Mouse (Mus musculus): ENCODE data around the gene Pdxp. TPM values are rescaled to one million over a fixed set of nuclear protein-coding genes. Genes with fewer than 3 reads are reported as not detected.
A peak's percentile ranks its signal among the peaks of the same experiment; 100 is the strongest.
"Not testable (repeated sequence)": the region's sequence is repeated elsewhere in the genome, so short reads cannot be mapped to it uniquely, and the experiment has no call there.

Pdxp gene
- total RNA-seq (2015; ENCODE audit: low replicate concordance) (2.7 and 9.4 TPM in 2 replicates), total RNA-seq (2017; ENCODE audit: low replicate concordance) (not detected in 2 replicates)

DNA sequence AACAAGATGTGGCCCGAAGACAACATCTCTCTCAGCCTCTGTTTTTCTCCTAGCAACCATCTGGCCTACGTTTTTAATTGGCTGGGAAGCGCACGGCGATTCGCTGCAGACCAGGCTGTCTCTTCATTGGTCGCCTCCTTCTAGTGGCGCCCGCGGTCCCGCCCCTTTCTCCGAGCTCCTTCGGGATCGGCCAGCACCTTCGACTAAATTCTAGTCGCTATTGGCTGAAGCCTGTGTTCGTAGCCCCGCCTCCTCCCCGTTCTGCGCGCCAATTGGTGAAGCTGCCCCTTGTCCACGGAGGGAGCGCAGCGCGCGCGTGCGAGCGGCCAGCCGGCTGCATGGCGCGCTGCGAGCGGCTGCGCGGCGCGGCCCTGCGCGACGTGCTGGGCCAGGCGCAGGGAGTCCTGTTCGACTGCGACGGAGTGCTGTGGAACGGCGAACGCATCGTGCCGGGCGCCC lies at the start of gene Pdxp:
TSS of gene Pdxp (plus strand) at position 288 of the 459 bp plus-strand sequence.
- ATAC-seq (replicated peaks; ENCODE audit: low FRiP score, poor library complexity, severe bottlenecking) = peak; percentile 85

DNA sequence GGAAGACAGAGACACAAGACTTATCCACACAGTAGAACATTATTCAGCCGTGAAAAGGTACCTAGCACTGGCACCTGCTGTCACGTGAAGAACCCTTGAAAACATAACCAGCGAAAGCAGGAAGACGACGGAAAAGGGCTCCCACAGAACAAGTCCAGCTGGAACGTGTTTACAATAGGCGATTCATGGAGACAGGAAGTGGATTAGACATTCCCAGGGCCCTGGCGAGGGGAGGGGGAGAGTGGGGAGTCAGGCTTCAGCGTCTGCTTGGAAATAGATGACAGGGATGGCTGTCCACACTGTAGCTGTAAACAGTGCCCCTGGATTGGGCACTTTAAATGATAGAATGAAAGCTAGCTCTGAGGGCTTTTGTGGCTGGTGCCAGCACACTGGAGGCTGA lies 45.3 kb upstream of the Pdxp start:
- no peak for ATAC-seq (replicated peaks; ENCODE audit: low FRiP score, poor library complexity, severe bottlenecking)

DNA sequence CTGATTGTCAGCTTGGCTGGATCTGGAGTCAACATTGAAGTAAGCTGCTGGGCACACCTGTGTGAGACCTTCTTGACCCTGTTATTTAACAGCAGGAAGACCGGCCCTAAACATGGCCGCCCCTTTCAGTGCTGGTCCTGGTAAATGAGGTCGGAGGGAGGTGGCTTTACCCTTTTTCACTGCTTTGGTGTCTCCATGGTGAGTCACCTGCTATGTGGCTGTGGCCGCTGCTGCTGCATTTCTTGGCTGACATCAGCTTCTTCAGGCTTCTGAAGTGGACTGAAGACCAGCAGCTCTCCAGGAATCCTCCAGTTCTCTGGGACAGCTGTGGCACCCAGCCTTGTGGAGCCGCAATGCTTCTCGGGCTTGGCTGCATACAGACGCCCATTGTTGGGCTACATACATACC lies 44.9 kb upstream of the Pdxp start:
- ATAC-seq (replicated peaks; ENCODE audit: low FRiP score, poor library complexity, severe bottlenecking) = no peak; the same call in 1 of the 2 replicates

- peak; percentile 65 for ATAC-seq (replicated peaks; ENCODE audit: low FRiP score, poor library complexity, severe bottlenecking)
Measured at GRCm38 (mm10) chr15:78869775-78870174, 43.9 kb upstream of the Pdxp start.

DNA sequence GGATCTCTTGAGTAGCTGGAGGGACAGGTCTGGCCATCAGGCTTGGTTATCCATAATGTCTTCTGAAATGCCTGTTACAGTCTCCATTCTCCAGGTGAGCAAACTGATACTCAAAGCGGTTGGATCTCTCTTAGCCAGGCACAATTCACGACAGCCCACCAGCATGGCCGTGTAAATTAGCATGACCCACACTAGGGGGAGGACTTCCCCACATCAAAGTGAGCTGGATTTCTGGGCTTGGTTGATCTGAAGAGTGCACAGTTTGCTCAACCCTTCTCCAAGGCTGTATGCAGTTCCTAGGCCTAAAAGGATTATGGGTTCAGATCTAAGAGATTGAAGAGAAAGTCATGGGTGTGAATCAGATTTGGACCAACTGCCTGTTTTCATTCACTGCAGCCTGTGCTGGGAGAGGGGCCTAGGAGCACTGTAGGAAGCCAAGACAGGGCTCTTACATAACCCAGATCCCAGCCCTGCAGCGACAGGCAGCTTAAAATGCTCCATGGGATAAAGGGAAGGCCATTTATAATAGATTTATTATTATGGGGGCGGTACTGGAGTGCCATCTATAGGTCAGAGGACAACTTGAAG lies 41.6 kb upstream of the Pdxp start:
- ATAC-seq (replicated peaks; ENCODE audit: low FRiP score, poor library complexity, severe bottlenecking) = no peak

- no peak for ATAC-seq (replicated peaks; ENCODE audit: low FRiP score, poor library complexity, severe bottlenecking)
Measured at GRCm38 (mm10) chr15:78873803-78874435, 39.8 kb upstream of the Pdxp start.

GRCm38 (mm10) chr15:78874989-78875388 lies 38.7 kb upstream of the Pdxp start:
- no peak for ATAC-seq (replicated peaks; ENCODE audit: low FRiP score, poor library complexity, severe bottlenecking)

DNA sequence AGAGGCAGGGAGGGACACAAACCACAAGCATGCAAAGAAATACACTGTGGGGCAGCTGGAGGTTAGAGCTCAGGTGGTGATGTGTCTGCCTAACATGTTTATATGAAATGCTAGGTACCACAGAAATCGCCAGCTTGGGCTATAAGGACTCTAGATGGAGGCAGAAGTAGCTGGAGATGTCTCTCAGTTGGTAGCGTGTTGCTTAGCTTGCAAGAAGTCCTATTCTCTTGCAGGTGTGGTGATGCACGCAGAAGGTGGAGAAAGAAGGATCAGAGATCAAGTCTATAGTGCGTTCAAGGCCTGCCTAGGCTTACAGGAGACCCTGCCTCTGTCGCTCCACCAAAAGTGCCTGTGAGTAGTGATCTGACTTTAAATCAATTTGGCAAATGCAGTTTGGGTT lies 38.2 kb upstream of the Pdxp start:
- no peak for ATAC-seq (replicated peaks; ENCODE audit: low FRiP score, poor library complexity, severe bottlenecking)

GRCm38 (mm10) chr15:78876258-78876696 lies 37.4 kb upstream of the Pdxp start:
- ATAC-seq (replicated peaks; ENCODE audit: low FRiP score, poor library complexity, severe bottlenecking) = peak; percentile 56

DNA sequence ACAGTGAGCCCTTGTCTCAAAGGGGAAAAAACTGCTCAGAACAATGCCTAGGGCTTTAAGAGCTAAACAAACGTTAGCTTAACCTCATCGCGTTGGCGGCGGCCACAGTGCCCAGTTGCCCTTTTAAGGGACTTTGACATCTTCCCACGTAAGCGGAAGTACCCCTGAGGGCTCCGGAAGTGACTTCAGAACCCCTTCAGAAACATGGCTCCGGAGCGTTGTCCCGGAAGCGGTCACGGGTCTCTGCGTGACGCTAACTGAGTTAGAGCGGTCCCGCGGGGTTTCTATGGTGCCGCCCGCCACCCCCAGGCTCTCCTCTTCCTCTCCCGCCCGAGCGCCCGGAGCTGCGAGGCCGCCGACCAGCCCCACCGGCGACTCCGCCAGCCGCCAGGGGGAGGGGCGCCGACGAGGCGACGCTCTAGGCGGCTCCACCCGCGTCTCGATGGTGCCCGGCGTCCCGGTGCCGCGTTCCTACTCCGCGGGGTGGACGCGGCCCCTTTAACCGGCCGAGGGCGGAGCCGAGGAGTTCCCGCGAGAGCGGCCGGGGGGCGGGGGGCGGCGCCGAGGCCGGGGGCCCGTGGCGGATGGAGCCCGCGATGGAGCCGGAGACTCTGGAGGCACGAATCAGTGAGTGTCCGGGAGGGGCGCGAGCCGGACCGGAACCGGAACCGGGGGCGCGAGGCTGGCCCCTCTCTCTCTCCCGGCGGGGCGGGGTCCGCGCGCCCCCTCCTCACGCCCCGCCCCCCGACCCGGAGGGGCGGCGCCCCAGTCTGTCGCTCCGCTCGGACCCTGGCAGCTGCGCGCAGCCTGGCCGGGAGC lies 36.5 kb upstream of the Pdxp start, which contains the start of gene Gga1:
TSS of gene Gga1 (plus strand) at position 200 of the 819 bp plus-strand sequence.
- ATAC-seq (replicated peaks; ENCODE audit: low FRiP score, poor library complexity, severe bottlenecking) = peak; percentile 81

DNA sequence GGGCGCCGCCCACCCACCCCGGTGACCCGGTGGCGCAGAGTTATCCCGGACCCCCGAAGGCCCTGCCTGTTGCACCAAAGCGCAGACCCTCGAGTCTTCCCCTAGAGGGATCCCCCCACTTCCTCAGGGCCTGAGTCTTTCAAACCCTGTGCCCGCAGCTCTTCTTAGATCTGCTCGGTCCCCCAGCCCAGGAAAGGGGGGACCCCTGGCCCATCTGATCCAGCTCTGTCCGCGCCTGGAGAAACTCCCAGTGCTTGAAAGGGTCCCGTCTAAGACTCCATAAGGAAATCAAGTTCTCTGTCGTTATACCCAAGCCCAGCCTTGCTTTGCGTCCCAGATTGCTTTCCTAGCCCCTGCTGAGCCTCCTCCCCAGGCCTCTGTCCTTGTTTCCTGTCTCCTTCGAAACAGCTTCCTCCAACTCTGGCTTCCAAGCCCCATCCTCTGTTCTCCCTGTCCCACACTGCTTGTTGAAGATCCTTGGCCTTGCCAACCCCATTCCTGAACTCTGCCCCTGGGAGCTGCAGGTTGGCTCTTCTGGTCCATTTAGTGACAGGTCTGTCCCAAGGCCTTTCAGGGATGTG lies 35.8 kb upstream of the Pdxp start:
- no peak for ATAC-seq (replicated peaks; ENCODE audit: low FRiP score, poor library complexity, severe bottlenecking)

DNA sequence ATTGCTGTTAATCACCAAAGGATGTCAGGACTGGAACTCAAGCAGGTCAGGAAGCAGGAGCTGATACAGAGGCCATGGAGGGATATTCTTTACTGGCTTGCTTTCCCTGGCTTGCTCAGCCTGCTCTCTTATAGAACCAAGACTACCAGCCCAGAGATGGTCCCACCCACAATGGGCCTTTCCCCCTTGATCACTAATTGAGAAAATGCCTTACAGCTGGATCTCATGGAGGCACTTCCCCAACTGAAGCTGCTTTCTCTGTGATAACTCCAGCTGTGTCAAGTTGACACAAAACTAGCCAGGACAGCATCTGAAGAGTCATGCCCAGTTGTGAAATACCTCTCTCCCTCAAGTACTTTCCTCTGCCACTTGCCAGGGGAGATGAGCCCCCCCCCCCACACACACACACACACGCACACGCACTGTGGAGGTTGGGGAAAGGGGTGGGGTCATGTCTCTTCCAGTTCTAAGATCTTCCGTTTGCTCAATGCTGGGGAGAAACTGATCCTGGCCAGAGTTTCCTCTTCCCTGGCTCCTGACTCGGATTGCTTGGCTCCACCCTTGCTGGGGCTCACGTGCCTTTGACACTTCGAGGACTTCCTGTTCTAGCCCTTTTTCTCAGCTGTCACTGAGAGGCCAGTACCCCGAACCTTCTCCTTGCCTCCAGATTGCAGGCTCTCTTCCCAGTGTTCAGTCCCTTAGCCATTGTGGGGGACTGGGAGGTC lies 34.8 kb upstream of the Pdxp start:
- not testable (repeated sequence) for ATAC-seq (replicated peaks; ENCODE audit: low FRiP score, poor library complexity, severe bottlenecking)

GRCm38 (mm10) chr15:78880432-78880831 lies 33.3 kb upstream of the Pdxp start:
- ATAC-seq (replicated peaks; ENCODE audit: low FRiP score, poor library complexity, severe bottlenecking) = no peak

DNA sequence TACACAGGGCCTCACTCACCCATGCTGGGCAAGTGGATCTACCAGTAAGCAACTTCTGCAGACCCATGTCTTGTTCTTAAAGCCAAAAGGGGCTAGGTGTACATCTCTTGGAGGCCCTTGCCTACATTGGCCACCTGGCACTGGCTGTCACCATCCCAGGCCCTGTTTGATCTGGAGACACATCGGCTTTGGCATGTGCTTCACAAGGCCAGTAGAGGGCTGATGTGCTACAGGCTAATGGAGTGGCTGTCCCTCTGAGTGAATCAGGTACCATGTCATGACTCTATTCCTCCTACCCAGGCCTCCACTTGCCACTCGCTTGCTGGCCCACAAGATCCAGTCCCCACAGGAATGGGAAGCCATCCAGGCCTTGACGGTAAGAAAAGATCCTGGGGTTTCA lies 31.9 kb upstream of the Pdxp start:
- ATAC-seq (replicated peaks; ENCODE audit: low FRiP score, poor library complexity, severe bottlenecking) = no peak

GRCm38 (mm10) chr15:78889401-78889853 lies 24.3 kb upstream of the Pdxp start:
- no peak for ATAC-seq (replicated peaks; ENCODE audit: low FRiP score, poor library complexity, severe bottlenecking)

DNA sequence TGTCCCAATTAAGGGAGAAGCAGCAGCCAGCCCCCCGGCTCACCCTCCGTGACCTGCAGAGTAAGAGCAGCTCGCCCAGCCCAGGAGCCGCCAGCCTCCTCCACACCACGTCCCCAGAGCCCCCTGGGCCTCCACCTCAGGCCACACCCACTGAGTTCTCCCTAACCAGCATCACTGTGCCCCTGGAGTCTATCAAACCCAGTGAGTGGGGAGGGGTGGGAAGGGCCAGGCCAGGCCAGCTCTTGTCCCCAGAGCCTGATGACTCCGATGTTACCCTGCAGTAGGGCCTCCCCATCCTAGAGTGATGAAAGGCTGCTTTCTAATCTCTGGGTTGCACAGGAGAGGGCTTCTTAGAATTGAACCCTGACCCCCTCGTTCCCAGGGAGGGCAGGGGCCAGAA lies 21.3 kb upstream of the Pdxp start:
- no peak for ATAC-seq (replicated peaks; ENCODE audit: low FRiP score, poor library complexity, severe bottlenecking)

GRCm38 (mm10) chr15:78894726-78895125 lies 19.0 kb upstream of the Pdxp start:
- ATAC-seq (replicated peaks; ENCODE audit: low FRiP score, poor library complexity, severe bottlenecking) = no peak

- no peak for ATAC-seq (replicated peaks; ENCODE audit: low FRiP score, poor library complexity, severe bottlenecking)
Measured at GRCm38 (mm10) chr15:78895741-78896140, 18.0 kb upstream of the Pdxp start.

- no peak for ATAC-seq (replicated peaks; ENCODE audit: low FRiP score, poor library complexity, severe bottlenecking)
Measured at GRCm38 (mm10) chr15:78896149-78896548, 17.6 kb upstream of the Pdxp start.

Data from erythroblast, adult 5-6 weeks (primary cell).